Mouse (Mus musculus) bone marrow, adult 2 months (tissue): ENCODE results near the gene Cyp4x1. TPM values are rescaled to one million over a fixed set of nuclear protein-coding genes. Genes with fewer than 3 reads are reported as not detected.

Source experiments
- H3K27ac ChIP-seq: fragments of 200-500 bp; 2 replicates; pipeline ENCODE4 v1.5.1; 2012; ENCODE audit warnings: low read depth, mild to moderate bottlenecking, control low read depth, inconsistent platforms, low read length; ENCODE audit not compliant: control insufficient read depth, poor library complexity, insufficient read depth
- H3K4me1 ChIP-seq: fragments of 200-500 bp; 2 replicates; pipeline ENCODE4 v1.6.1; 2011; ENCODE audit warnings: low read length; ENCODE audit not compliant: control insufficient read depth, insufficient read depth
- H3K4me3 ChIP-seq: fragments of 200-500 bp; replicated peaks from 2 replicates; pipeline ENCODE3; 2011; ENCODE audit warnings: mild to moderate bottlenecking, low read depth, low read length, control low read depth; ENCODE audit not compliant: control insufficient read depth
- CTCF ChIP-seq: fragments of 200-500 bp; IDR thresholded peaks from 2 replicates; pipeline ENCODE4 v1.5.1; 2011; ENCODE audit warnings: low read length, control low read depth; ENCODE audit not compliant: control insufficient read depth, insufficient read depth
- POLR2A ChIP-seq: fragments of 200-500 bp; IDR thresholded peaks from 2 replicates; pipeline ENCODE4 v1.6.1; 2011; ENCODE audit warnings: low read depth, mild to moderate bottlenecking, control low read depth, low read length, borderline replicate concordance; ENCODE audit not compliant: control insufficient read depth
- WGBS: fragments of 180-500 bp; shearing (Covaris S2); methylation state at CpG from one replicate; pipeline ENCODE4 v1.1.7; 2018; 5-methylcytosine and 5-hydroxymethylcytosine counted together
- polyA plus RNA-seq: library from polyadenylated mRNA; stranded (reverse); fragments of >200 nt; gene quantifications from 2 replicates; pipeline ENCODE4 v1.2.4, GENCODE M21; 2011; ENCODE audit warnings: low replicate concordance; ENCODE audit not compliant: missing spikeins, insufficient read depth, insufficient read length

Cyp4x1 gene
- polyA plus RNA-seq, 1 experiment, result 2.0 TPM

- 50% methylated on average over 5 of the region's 5 CpGs for WGBS
- TF ChIP-seq POLR2A, result no peak
- no peak for TF ChIP-seq CTCF
- Histone ChIP-seq H3K4me1 (peaks cover 3% of the 10 kb centered on the region), H3K4me3 (no peak overlapping the region), H3K27ac (no peak overlapping the region)
Observed at GRCm38 (mm10) chr4:115121608-115122007, 12.5 kb downstream of the Cyp4x1 start.

GRCm38 (mm10) chr4:115121162-115121561 is 12.9 kb downstream of the Cyp4x1 start:
- H3K4me3 ChIP-seq, result no peak overlapping the region
- TF ChIP-seq CTCF, result no peak
- no peak for TF ChIP-seq POLR2A
- peaks cover 3% of the 10 kb centered on the region for H3K4me1 ChIP-seq
- WGBS, result 57% methylated on average over 2 of the region's 2 CpGs
- H3K27ac ChIP-seq, result no peak overlapping the region

GRCm38 (mm10) chr4:115119642-115120041 is 14.4 kb downstream of the Cyp4x1 start:
- H3K27ac ChIP-seq, result peak overlapping the region; percentile 68
- 47% methylated on average over 3 of the region's 3 CpGs for WGBS
- peaks cover 3% of the 10 kb centered on the region for H3K4me1 ChIP-seq
- H3K4me3 ChIP-seq, result no peak overlapping the region
- TF ChIP-seq POLR2A, result no peak
- TF ChIP-seq CTCF, result no peak

GRCm38 (mm10) chr4:115113266-115113665 is 20.8 kb downstream of the Cyp4x1 start:
- 32% methylated on average over 5 of the region's 5 CpGs for WGBS
- TF ChIP-seq POLR2A, result no peak
- TF ChIP-seq CTCF, result no peak
- Histone ChIP-seq H3K27ac (no peak overlapping the region), H3K4me3 (no peak overlapping the region), H3K4me1 (no peaks in the 10 kb centered on the region; the same call in 1 of the 2 replicates)

GRCm38 (mm10) chr4:115111167-115111566 is 22.9 kb downstream of the Cyp4x1 start:
- WGBS, result 72% methylated on average over 2 of the region's 2 CpGs
- TF ChIP-seq POLR2A (no peak), CTCF (no peak)
- Histone ChIP-seq H3K27ac (no peak overlapping the region), H3K4me3 (no peak overlapping the region), H3K4me1 (no peaks in the 10 kb centered on the region)

GRCm38 (mm10) chr4:115103510-115103909 is 30.6 kb downstream of the Cyp4x1 start:
- Histone ChIP-seq H3K4me1 (no peaks in the 10 kb centered on the region), H3K4me3 (no peak overlapping the region), H3K27ac (no peak overlapping the region)
- WGBS, result 16% methylated on average over 4 of the region's 4 CpGs
- TF ChIP-seq POLR2A, result no peak
- no peak for TF ChIP-seq CTCF

GRCm38 (mm10) chr4:115101682-115102081 is 32.4 kb downstream of the Cyp4x1 start:
- WGBS, result 63% methylated on average over 6 of the region's 6 CpGs
- TF ChIP-seq CTCF (peak; percentile 89), POLR2A (no peak)
- H3K4me3 ChIP-seq, result no peak overlapping the region
- no peaks in the 10 kb centered on the region for H3K4me1 ChIP-seq
- H3K27ac ChIP-seq, result no peak overlapping the region

- no peaks in the 10 kb centered on the region; the same call in none of the 2 replicates for H3K4me1 ChIP-seq
- WGBS, result 1% methylated on average over 6 of the region's 6 CpGs
- TF ChIP-seq CTCF (peak; percentile 57), POLR2A (no peak)
- peak overlapping the region; percentile 17 for H3K4me3 ChIP-seq
- peak overlapping the region; percentile 68 for H3K27ac ChIP-seq
Observed at GRCm38 (mm10) chr4:115097146-115097496, 37.0 kb downstream of the Cyp4x1 start.
